Mouse (Mus musculus): ENCODE data around the gene Hist1h2bf.
"Not testable (repeated sequence)": the region's sequence is repeated elsewhere in the genome, so short reads cannot be mapped to it uniquely, and the experiment has no call there.

The Hist1h2bf gene

DNA sequence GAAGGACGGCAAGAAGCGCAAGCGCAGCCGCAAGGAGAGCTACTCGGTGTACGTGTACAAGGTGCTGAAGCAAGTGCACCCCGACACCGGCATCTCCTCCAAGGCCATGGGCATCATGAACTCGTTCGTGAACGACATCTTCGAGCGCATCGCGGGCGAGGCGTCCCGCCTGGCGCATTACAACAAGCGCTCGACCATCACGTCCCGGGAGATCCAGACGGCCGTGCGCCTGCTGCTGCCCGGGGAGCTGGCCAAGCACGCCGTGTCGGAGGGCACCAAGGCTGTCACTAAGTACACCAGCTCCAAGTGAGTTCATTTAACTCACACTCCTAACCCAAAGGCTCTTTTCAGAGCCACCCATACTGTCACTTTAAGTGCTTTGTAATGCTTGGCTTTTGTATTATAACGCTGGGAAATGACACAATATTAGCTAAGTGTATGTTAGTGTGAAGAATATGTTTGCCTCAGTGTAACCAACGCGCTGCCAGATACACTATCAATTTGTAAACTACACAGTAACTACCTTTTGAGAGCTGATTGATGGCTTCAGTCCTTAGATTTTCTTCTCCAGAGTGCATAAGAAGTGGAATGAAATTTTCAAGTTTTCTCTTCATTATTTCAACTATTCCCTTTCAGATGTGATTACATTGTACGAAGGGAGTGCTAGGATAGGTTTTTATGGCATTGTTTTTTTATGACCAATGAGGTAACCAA, 2.3 kb downstream of the Hist1h2bf start:
- DNase-seq (ENCODE audit: low read depth, low spot score): not testable (repeated sequence)

DNA sequence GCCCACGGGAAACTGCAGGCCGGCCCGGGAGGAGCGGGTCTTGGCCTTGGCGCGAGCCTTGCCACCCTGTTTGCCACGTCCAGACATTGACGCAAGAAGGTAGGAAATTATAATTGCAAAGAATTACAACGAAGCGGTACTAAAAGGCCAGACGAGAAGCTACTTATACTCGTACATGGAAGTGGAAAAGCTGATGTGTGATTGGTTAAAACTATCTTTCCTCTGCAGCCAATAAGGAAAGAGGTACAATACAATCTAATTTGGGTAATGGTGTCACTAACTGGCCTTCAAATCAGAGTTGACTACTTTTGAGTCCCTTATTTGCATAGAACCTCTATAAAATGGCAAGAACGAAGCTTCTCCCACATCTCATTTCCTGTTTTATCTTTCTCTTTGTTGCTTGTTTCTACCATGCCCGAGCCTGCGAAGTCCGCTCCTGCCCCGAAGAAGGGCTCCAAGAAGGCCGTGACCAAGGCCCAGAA, 2.9 kb downstream of the Hist1h2bf start, which contains the start of the genes Hist1h2ae and Hist1h2bg:
Hist1h2ae (minus strand) TSS at position 199 of the 482 bp plus-strand sequence.
Hist1h2bg (plus strand) TSS at position 375 of the 482 bp plus-strand sequence.
- DNase-seq (ENCODE audit: low read depth, low spot score): peak; percentile 99

DNA sequence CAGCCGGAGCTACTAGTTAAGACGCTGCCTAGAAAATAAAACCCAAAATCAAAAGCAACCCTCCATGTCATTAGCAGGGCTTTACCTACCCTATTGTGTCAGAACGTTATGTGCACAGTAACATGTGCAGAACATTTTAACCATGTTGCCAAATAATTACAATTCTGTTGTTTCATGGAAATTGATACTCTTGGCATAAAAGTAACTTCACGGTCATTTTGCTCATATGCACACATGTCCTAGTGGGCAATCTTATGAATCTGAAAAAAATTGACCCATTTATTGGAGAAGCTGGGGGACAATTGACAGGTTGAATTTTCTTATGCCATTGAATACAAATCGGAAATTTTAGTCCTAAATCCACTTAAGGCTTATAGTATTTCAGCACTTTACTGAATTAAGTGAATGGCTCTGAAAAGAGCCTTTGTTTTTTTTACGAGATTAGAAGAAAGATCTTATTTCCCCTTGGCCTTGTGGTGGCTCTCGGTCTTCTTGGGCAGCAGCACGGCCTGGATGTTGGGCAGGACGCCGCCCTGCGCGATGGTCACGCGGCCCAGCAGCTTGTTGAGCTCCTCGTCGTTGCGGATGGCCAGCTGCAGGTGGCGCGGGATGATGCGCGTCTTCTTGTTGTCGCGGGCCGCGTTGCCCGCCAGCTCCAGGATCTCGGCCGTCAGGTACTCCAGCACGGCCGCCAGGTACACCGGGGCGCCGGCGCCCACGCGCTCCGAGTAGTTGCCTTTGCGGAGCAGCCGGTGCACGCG, 3.6 kb downstream of the Hist1h2bf start:
- not testable (repeated sequence) for DNase-seq (ENCODE audit: low read depth, low spot score)

DNA sequence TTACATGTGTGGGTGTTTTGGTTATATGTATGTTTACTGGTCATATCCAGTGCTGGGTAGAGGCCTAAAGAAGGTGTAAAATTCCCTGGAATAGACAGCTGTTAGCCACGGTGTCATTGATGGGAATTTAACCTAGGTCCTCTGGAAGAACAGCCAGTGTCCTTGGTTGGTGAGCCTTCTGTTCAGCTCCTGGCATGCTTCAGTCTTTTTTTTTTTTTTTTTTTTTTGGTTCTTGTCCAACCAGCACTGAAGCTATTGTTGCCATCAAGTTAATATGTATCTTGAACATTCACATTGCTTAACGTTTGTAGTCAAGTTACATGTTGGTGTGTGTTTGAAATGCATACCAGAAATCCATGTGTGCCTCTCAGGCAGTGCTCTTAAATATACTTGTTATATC, 9.5 kb downstream of the Hist1h2bf start:
- no peak for DNase-seq (ENCODE audit: low read depth, low spot score)

DNA sequence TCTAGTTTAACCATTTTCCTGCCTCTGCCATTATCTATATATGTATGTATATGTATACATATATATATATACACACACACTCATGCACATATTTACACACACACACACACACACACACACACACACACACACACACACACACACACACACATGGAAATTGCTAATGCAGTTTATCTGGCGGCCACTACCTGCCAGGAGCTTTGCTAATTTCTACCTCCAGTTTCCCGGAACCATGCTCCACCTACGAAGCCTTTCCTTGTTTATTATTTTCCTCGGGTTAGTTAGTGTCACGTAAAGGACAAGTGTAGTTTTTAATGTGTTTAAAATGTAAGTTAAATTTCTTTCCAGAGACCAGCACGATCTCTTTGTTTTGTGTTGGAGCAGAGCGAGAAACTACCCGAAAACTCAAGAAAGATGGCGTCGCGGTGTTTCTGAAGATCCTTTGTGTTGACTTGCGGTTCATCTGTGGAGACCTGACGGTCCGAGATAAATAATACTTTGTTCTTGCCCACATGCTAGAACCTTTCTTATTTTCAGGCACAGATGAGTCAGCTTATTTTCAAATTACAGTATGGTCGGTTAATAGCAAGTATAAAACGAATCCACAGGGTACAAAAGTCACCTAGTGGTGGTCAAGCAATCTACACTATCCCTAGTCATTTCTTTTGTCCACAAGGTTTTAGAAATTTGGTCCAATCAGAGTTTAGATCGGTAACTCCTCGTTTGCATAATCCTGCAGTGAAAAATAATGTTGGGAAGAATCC, 11.1 kb downstream of the Hist1h2bf start:
- peak; percentile 85 for DNase-seq (ENCODE audit: low read depth, low spot score)

DNA sequence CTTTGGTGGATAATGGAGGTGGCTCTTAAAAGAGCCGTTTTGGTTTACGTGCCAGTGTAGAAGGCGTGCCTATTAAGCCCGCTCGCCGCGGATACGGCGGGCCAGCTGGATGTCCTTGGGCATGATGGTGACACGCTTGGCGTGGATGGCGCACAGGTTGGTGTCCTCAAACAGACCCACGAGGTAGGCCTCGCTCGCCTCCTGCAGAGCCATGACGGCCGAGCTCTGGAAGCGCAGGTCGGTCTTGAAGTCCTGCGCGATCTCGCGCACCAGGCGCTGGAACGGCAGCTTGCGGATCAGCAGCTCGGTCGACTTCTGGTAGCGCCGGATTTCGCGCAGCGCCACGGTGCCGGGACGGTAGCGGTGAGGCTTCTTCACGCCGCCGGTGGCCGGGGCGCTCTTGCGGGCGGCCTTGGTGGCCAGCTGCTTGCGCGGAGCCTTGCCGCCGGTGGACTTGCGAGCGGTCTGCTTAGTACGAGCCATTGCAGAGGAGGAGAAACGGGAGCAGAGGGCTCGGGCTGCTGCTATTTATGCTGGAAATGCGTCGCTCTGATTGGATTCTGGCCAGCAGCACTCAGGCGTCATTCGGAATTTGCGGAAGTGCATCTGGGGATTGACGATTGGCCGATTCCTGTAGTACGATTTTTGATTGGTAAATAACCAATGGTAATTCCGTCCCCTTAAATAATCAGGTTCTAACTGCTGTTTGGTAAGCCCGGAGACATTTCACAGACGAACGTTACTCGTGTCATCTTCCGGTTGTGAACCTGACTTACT, 11.9 kb downstream of the Hist1h2bf start, which contains the start of gene Hist1h3e:
Hist1h3e (minus strand) TSS at position 487 of the 777 bp plus-strand sequence.
- DNase-seq (ENCODE audit: low read depth, low spot score): peak; percentile 100

DNA sequence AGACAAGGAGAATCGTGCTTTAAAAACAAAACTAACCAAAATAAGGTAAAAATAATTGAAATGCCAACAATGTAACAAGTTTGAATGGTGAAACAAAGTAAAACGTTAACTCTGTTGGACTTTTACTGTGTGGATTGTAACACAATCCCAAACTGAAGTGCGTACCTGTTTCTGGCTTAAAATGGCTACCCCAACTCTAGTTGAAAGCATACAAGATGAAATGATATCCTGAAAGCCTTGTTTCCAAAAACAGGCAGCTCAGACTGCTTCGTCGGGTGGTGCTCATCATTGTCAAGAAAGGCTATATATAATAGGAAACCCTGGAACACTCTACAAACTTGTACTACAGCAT, 12.5 kb downstream of the Hist1h2bf start:
- DNase-seq (ENCODE audit: low read depth, low spot score): not testable (repeated sequence)

DNA sequence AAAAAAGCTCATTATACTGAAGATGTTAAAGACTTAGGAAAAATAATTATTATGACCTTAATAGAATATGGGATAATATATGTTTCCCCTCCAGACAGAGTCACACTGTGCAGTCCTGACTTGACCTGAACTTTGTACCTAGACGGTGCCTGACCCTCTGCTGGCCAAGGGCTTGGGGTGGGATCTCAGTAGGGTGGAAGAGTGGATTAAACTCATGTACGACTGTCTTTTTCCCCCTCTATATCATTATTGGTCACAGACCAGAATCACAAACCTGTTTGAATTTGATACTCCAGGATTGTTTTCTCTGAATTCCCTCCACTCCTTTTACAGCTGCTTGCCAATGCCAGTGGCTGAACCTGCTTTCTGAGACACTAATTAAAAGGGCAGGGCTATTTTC, 13.3 kb downstream of the Hist1h2bf start:
- not testable (repeated sequence) for DNase-seq (ENCODE audit: low read depth, low spot score)

DNA sequence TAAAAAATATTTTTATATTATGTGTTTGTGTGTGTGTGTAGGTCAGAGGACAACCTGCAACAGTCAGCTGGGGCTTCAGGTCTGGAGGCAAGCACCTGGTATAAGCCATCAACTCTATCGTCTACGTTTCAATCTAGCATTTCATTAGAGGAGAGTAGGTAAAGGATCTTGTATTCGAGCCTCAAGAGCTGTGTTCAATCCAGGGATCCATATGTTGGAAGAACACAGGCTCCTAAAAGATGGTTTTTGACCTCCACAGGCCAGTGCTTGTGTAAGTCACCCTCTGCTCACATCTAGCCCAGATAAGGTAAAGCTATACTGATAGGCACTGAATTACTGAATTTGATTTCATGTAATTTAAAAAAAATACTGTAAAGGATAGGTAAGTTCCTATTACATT, 17.1 kb downstream of the Hist1h2bf start:
- no peak for DNase-seq (ENCODE audit: low read depth, low spot score)

DNA sequence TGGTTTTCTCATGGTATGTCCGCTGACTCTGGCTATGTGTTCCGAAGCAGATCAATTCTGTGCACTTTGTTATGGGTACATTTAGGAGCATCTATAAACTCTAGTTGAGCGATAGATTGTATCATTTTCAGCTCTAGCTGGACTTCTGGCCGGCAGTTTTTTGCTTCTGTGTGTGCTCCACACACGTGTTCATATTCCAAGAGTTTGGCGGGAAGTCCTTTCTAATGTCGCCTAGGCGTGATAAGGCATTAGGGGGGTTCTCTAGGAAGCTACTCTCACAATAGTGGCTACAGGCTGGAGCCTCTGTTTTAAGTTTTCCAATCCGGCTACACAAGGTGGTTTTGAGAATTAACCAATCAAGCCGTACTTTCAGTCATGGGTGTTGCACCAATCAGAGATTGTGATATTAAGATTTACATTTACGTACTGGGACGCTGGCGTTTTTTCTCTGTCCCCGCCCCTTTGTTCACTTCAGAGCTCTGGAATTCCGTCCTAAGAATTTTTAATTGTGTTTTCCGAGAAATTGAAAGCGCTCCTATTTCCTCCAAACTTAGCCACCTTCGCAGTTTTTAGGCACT, 18.1 kb downstream of the Hist1h2bf start:
- DNase-seq (ENCODE audit: low read depth, low spot score): peak; percentile 96

DNA sequence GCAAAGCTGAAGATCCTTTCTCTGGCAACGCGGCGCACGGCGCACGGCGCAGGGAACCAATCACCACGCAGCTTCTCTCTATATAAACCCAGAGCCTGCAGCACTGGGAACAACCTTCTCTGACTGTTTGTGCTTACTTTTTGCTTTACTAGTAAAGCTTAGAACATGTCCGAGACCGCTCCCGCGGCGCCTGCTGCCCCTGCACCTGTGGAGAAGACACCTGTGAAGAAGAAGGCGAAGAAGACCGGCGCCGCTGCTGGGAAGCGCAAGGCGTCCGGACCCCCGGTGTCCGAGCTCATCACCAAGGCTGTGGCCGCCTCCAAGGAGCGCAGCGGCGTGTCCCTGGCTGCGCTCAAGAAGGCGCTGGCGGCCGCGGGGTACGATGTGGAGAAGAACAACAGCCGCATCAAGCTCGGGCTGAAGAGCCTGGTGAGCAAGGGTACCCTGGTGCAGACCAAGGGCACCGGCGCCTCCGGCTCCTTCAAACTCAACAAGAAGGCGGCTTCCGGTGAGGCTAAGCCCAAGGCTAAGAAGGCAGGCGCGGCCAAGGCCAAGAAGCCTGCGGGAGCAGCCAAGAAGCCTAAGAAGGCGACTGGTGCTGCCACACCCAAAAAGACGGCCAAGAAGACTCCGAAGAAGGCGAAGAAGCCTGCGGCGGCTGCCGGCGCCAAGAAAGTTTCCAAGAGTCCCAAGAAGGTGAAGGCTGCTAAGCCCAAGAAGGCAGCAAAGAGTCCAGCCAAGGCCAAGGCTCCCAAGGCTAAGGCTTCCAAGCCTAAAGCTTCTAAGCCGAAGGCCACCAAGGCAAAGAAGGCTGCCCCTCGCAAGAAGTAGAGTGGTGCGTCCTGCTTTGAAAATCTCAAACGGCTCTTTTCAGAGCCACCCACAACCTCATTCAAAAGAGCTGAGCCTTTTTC, 18.8 kb downstream of the Hist1h2bf start:
- DNase-seq (ENCODE audit: low read depth, low spot score): no peak

DNA sequence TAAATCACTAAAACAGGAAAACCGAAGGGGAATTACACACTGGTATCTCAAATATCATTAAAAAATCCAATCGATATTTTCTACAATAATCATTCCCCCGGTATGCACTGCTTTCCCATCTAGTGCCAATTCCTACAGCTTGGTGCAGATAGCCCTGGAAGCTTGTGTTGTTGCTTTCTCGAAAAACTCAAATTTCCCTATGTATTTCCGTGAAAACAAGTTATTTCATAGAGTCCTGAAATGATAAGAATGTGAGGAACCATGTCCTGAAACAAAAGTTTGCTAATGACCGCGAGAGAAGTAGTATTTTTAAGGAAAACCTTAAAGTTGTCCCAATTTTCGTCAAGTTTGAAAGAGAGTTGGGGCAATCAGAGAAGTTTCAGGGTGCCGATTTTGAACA, 19.6 kb downstream of the Hist1h2bf start:
- no peak for DNase-seq (ENCODE audit: low read depth, low spot score)

DNA sequence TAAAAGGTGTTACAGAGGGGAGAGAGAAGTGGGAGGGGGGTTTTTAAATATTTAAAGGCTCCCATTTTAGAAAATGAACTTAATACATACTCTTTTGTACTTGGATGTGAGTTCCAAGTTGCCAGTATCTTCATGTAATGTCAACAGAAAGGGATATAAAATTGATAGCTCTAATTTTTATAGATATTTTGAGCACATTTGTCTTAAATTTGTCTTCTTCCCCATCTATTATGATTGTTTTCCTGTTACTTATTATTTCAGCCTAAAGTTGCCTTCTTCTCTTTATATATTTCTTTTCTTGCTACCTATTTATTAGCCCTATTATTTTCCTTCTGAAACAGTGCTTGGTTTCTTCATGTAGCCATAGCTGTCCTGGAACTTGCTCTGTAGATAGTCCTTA, 21.0 kb downstream of the Hist1h2bf start, which contains the start of gene Hist1h1d:
Hist1h1d (plus strand) TSS at position 301 of the 400 bp plus-strand sequence.
- DNase-seq (ENCODE audit: low read depth, low spot score): no peak

DNA sequence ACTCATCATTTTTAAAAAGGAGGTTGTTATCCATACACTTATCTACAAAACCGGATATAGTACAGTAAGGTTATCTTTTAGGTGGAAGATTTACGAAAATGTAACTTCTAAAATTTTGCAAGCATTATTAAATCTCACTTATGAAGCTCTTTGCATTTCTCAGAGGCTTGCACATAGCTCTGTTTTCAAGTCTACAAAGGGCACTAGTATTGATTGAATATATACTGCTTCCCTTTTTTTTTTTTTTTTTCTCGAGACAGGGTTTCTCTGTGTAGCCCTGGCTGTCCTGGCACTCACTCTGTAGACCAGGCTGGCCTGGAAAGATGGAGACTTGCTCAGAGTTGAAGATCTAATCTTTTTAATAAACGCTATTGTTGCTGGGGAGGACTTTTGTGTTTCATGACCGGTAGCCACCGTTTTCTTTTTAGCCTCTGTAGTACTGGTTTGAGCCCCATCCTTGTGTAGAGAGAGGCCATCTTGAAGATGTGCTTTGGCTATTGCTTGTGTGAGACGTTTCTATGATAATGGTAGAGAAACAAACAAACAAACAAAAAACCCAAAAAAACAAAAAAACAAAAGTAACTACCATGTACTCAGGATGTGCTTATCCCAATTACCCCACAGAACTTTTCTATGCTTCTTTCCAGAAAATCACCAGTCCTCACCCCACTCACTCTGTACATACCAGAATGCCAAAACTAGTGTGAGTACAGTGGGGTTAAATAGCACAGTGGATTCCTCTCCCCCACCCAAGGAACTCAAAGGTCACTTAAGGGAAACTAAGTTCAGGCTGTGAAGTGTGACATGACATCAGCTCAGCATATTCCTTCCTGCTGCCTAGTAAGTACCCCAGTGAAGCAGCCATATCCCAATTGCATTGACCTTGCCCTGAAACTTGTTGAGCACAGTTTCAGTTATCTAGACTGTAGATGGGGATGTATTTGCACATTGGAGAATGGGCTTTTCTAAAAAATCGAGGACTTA, 21.8 kb downstream of the Hist1h2bf start:
- no peak for DNase-seq (ENCODE audit: low read depth, low spot score)

DNA sequence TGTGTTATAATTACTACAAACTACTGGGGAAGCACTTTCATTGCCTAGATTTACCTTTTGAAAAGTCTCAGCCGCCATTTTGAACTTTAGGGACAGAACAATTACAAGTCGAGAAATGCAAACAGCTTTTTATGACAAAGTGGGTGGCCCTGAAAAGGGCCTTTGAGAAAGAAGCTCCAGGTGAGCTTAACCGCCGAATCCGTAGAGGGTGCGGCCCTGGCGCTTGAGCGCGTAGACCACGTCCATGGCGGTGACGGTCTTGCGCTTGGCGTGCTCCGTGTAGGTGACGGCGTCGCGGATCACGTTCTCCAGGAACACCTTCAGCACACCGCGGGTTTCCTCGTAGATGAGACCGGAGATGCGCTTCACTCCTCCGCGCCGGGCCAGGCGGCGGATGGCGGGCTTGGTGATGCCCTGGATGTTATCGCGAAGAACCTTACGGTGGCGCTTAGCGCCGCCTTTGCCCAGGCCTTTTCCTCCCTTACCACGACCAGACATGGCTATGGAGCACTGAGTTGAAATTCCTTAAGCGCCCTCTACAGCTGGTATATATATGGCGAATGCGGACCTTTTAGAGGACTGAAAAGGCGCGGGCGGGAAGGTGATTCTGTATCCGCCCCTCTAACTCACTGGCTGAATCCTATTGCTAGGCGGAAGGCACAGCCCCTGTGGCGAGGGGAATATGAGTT, 22.7 kb downstream of the Hist1h2bf start, which contains the start of gene Hist1h4f:
Hist1h4f (minus strand) TSS at position 503 of the 689 bp plus-strand sequence.
- peak; percentile 98 for DNase-seq (ENCODE audit: low read depth, low spot score)

DNA sequence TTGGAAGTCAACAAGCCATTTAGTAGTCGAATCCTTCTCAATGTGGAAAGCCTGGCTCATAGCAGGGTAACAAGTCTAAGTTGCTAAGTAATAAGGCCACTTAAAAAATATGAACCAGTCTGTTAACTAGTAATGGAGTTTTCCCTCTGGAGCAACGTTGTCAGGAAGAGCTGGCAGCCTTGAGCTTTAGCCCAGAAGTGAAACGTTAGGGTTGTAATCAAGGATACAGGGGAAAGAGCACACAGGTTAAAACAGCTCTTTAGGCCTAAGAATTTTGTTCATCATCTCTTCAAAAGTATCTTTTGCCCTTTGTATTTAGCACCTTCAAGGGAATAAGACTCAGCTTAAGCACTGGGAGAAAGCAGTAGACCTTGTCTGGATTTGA, 23.2 kb downstream of the Hist1h2bf start:
- no peak for DNase-seq (ENCODE audit: low read depth, low spot score)

DNA sequence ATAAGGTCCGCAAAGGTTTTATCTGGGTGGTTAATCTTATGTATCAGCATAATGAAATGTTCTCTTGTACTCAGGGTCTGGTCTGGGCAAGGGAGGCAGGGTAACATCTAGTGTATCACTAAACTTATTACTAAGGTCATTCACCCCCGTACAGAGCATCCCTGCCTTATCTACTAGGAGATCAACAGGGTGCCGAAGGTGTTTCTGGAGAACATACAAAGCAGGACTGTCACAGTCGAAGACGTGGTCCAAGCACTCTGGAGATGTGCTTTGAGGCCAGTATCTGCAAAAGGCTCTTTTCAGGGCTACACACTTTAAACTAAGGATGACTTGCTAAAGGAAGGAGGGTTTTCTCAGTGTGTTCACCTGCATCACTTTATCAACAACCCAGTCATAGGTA, 27.3 kb downstream of the Hist1h2bf start:
- no peak for DNase-seq (ENCODE audit: low read depth, low spot score)

DNA sequence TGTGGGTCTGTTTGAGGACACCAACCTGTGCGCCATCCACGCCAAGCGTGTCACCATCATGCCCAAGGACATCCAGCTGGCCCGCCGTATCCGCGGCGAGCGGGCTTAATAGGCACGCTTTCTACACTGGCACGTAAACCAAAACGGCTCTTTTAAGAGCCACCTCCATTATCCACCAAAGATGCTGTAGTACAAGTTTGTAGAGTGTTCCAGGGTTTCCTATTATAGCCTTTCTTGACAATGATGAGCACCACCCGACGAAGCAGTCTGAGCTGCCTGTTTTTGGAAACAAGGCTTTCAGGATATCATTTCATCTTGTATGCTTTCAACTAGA, 29.2 kb downstream of the Hist1h2bf start:
- DNase-seq (ENCODE audit: low read depth, low spot score): not testable (repeated sequence)

Data from telencephalon, adult 2 months (tissue).